Mouse (Mus musculus): ENCODE measurements at regions not wholly inside any gene's neighbourhood (a gene's known extent, or its start where the extent isn't known, plus 50 kb on each side); places are given as distances from the start of the nearest gene placed in this dataset.
A peak's percentile ranks its signal among the peaks of the same experiment; 100 is the strongest.

- 86% methylated on average over 6 of the region's 6 CpGs for WGBS
- no peak for ATAC-seq (ENCODE audit: low read depth)
Observed at GRCm38 (mm10) chr9:67610696-67611095, 51.2 kb upstream of the Tln2 start.

GRCm38 (mm10) chr9:67611676-67612075 lies 52.2 kb upstream of the Tln2 start:
- Histone ChIP-seq H3K27me3 (ENCODE audit: control insufficient read depth, insufficient read depth, low read depth, low read length) (no peaks in the 10 kb centered on the region), H3K4me3 (ENCODE audit: low read length) (no peak overlapping the region), H3K9me3 (ENCODE audit: control insufficient read depth, low read length) (no peaks in the 10 kb centered on the region), H3K27ac (ENCODE audit: low read length) (no peak overlapping the region), H3K4me1 (replicated peaks; ENCODE audit: control insufficient read depth, insufficient read depth, low read length) (no peaks in the 10 kb centered on the region), H3K9ac (ENCODE audit: low read length) (no peak overlapping the region), H3K4me2 (ENCODE audit: low read depth, low read length) (no peak overlapping the region), H3K36me3 (ENCODE audit: control insufficient read depth, insufficient read depth, low read length) (no peaks in the 10 kb centered on the region)
- ATAC-seq (ENCODE audit: low read depth) = no peak
- WGBS = 70% methylated on average over 6 of the region's 6 CpGs

More at GRCm38 (mm10) chr9:67610696-67611095, 51.2 kb upstream of the Tln2 start:
- no peak overlapping the region for H3K4me3 ChIP-seq (ENCODE audit: low read length)
- no peak overlapping the region for H3K27ac ChIP-seq (ENCODE audit: low read length)
- no peaks in the 10 kb centered on the region for H3K36me3 ChIP-seq (ENCODE audit: control insufficient read depth, insufficient read depth, low read length)
- no peaks in the 10 kb centered on the region for H3K9me3 ChIP-seq (ENCODE audit: control insufficient read depth, low read length)
- H3K27me3 ChIP-seq (ENCODE audit: control insufficient read depth, insufficient read depth, low read depth, low read length) = no peaks in the 10 kb centered on the region
- no peak overlapping the region for H3K4me2 ChIP-seq (ENCODE audit: low read depth, low read length)
- H3K4me1 ChIP-seq (replicated peaks; ENCODE audit: control insufficient read depth, insufficient read depth, low read length) = no peaks in the 10 kb centered on the region
- no peak overlapping the region for H3K9ac ChIP-seq (ENCODE audit: low read length)

- ATAC-seq (ENCODE audit: low read depth) = no peak
- H3K4me3 ChIP-seq (ENCODE audit: low read length) = no peak overlapping the region
- H3K9ac ChIP-seq (ENCODE audit: low read length) = no peak overlapping the region
- no peaks in the 10 kb centered on the region for H3K4me1 ChIP-seq (replicated peaks; ENCODE audit: control insufficient read depth, insufficient read depth, low read length)
- no peaks in the 10 kb centered on the region for H3K27me3 ChIP-seq (ENCODE audit: control insufficient read depth, insufficient read depth, low read depth, low read length)
- no peak overlapping the region for H3K27ac ChIP-seq (ENCODE audit: low read length)
- WGBS = 92% methylated on average over 2 of the region's 2 CpGs
- H3K9me3 ChIP-seq (ENCODE audit: control insufficient read depth, low read length) = no peaks in the 10 kb centered on the region
- no peak overlapping the region for H3K4me2 ChIP-seq (ENCODE audit: low read depth, low read length)
- no peaks in the 10 kb centered on the region for H3K36me3 ChIP-seq (ENCODE audit: control insufficient read depth, insufficient read depth, low read length)
Observed at GRCm38 (mm10) chr9:67612101-67612500, 52.6 kb upstream of the Tln2 start.

GRCm38 (mm10) chr9:67614068-67614727 lies 54.7 kb upstream of the Tln2 start:
- H3K36me3 ChIP-seq (ENCODE audit: control insufficient read depth, insufficient read depth, low read length) = no peaks in the 10 kb centered on the region
- no peak overlapping the region for H3K9ac ChIP-seq (ENCODE audit: low read length)
- H3K27ac ChIP-seq (ENCODE audit: low read length) = no peak overlapping the region
- 81% methylated on average over 2 of the region's 2 CpGs for WGBS
- H3K27me3 ChIP-seq (ENCODE audit: control insufficient read depth, insufficient read depth, low read depth, low read length) = no peaks in the 10 kb centered on the region
- H3K4me2 ChIP-seq (ENCODE audit: low read depth, low read length) = no peak overlapping the region
- no peaks in the 10 kb centered on the region for H3K4me1 ChIP-seq (replicated peaks; ENCODE audit: control insufficient read depth, insufficient read depth, low read length)
- H3K9me3 ChIP-seq (ENCODE audit: control insufficient read depth, low read length) = no peaks in the 10 kb centered on the region
- no peak for ATAC-seq (ENCODE audit: low read depth)
- no peak overlapping the region for H3K4me3 ChIP-seq (ENCODE audit: low read length)

- no peak overlapping the region for H3K27ac ChIP-seq (ENCODE audit: low read length)
- 96% methylated on average over 2 of the region's 2 CpGs for WGBS
- H3K9ac ChIP-seq (ENCODE audit: low read length) = no peak overlapping the region
- no peaks in the 10 kb centered on the region for H3K9me3 ChIP-seq (ENCODE audit: control insufficient read depth, low read length)
- H3K4me2 ChIP-seq (ENCODE audit: low read depth, low read length) = no peak overlapping the region
- H3K4me1 ChIP-seq (replicated peaks; ENCODE audit: control insufficient read depth, insufficient read depth, low read length) = no peaks in the 10 kb centered on the region
- no peaks in the 10 kb centered on the region for H3K36me3 ChIP-seq (ENCODE audit: control insufficient read depth, insufficient read depth, low read length)
- ATAC-seq (ENCODE audit: low read depth) = no peak
- no peaks in the 10 kb centered on the region for H3K27me3 ChIP-seq (ENCODE audit: control insufficient read depth, insufficient read depth, low read depth, low read length)
- H3K4me3 ChIP-seq (ENCODE audit: low read length) = no peak overlapping the region
Observed at GRCm38 (mm10) chr9:67616207-67616606, 56.7 kb upstream of the Tln2 start.

- WGBS = 54% methylated on average over 14 of the region's 14 CpGs
Observed at GRCm38 (mm10) chr9:67617341-67618217, 58.1 kb upstream of the Tln2 start.

GRCm38 (mm10) chr9:67620945-67621344 lies 61.4 kb upstream of the Tln2 start:
- H3K9me3 ChIP-seq (ENCODE audit: control insufficient read depth, low read length) = no peaks in the 10 kb centered on the region
- no peak overlapping the region for H3K27ac ChIP-seq (ENCODE audit: low read length)
- no peaks in the 10 kb centered on the region for H3K4me1 ChIP-seq (replicated peaks; ENCODE audit: control insufficient read depth, insufficient read depth, low read length)
- H3K27me3 ChIP-seq (ENCODE audit: control insufficient read depth, insufficient read depth, low read depth, low read length) = no peaks in the 10 kb centered on the region
- no peak overlapping the region for H3K9ac ChIP-seq (ENCODE audit: low read length)
- WGBS = 30% methylated on average over 3 of the region's 3 CpGs
- H3K4me2 ChIP-seq (ENCODE audit: low read depth, low read length) = no peak overlapping the region
- H3K36me3 ChIP-seq (ENCODE audit: control insufficient read depth, insufficient read depth, low read length) = no peaks in the 10 kb centered on the region
- ATAC-seq (ENCODE audit: low read depth) = no peak
- H3K4me3 ChIP-seq (ENCODE audit: low read length) = no peak overlapping the region

More at GRCm38 (mm10) chr9:67617341-67618217, 58.1 kb upstream of the Tln2 start:
- H3K27ac ChIP-seq (ENCODE audit: low read length) = no peak overlapping the region
- H3K27me3 ChIP-seq (ENCODE audit: control insufficient read depth, insufficient read depth, low read depth, low read length) = no peaks in the 10 kb centered on the region
- H3K4me1 ChIP-seq (replicated peaks; ENCODE audit: control insufficient read depth, insufficient read depth, low read length) = no peaks in the 10 kb centered on the region
- no peaks in the 10 kb centered on the region for H3K36me3 ChIP-seq (ENCODE audit: control insufficient read depth, insufficient read depth, low read length)
- H3K9ac ChIP-seq (ENCODE audit: low read length) = no peak overlapping the region
- H3K4me3 ChIP-seq (ENCODE audit: low read length) = no peak overlapping the region
- no peak overlapping the region for H3K4me2 ChIP-seq (ENCODE audit: low read depth, low read length)
- no peak for ATAC-seq (ENCODE audit: low read depth)
- no peaks in the 10 kb centered on the region for H3K9me3 ChIP-seq (ENCODE audit: control insufficient read depth, low read length)

- WGBS = 63% methylated on average over 2 of the region's 2 CpGs
- H3K9me3 ChIP-seq (ENCODE audit: control insufficient read depth, low read length) = no peaks in the 10 kb centered on the region
- H3K27me3 ChIP-seq (ENCODE audit: control insufficient read depth, insufficient read depth, low read depth, low read length) = peaks cover 10% of the 10 kb centered on the region
- H3K36me3 ChIP-seq (ENCODE audit: control insufficient read depth, insufficient read depth, low read length) = no peaks in the 10 kb centered on the region
- no peak overlapping the region for H3K9ac ChIP-seq (ENCODE audit: low read length)
- no peak overlapping the region for H3K4me3 ChIP-seq (ENCODE audit: low read length)
- no peak overlapping the region for H3K4me2 ChIP-seq (ENCODE audit: low read depth, low read length)
- H3K4me1 ChIP-seq (replicated peaks; ENCODE audit: control insufficient read depth, insufficient read depth, low read length) = peaks cover 6% of the 10 kb centered on the region
- ATAC-seq (ENCODE audit: low read depth) = no peak
- no peak overlapping the region for H3K27ac ChIP-seq (ENCODE audit: low read length)
Observed at GRCm38 (mm10) chr9:67627196-67627595, 67.7 kb upstream of the Tln2 start.

- Histone ChIP-seq H3K4me3 (ENCODE audit: low read length) (no peak overlapping the region), H3K9me3 (ENCODE audit: control insufficient read depth, low read length) (no peaks in the 10 kb centered on the region), H3K27me3 (ENCODE audit: control insufficient read depth, insufficient read depth, low read depth, low read length) (peaks cover 14% of the 10 kb centered on the region), H3K4me1 (replicated peaks; ENCODE audit: control insufficient read depth, insufficient read depth, low read length) (peaks cover 13% of the 10 kb centered on the region), H3K27ac (ENCODE audit: low read length) (no peak overlapping the region), H3K36me3 (ENCODE audit: control insufficient read depth, insufficient read depth, low read length) (no peaks in the 10 kb centered on the region), H3K9ac (ENCODE audit: low read length) (no peak overlapping the region), H3K4me2 (ENCODE audit: low read depth, low read length) (0 out of 2 replicates have a peak overlapping the region, but pooled peaks have one; percentile 1)
- no peak for ATAC-seq (ENCODE audit: low read depth)
- WGBS = 14% methylated on average over 6 of the region's 6 CpGs
Observed at GRCm38 (mm10) chr9:67629624-67630023, 70.1 kb upstream of the Tln2 start.

Data from lung, embryonic 16.5 days (tissue).